Mouse (Mus musculus) neural tube, embryonic 12.5 days (tissue): Measurements from ENCODE around the gene Msantd2. TPM values are rescaled to one million over a fixed set of nuclear protein-coding genes. Genes with fewer than 3 reads are reported as not detected.

Source experiments
- ATAC-seq: fragments of 200-750 bp; cut with Nextera tagmentation; 2 replicates; pipeline ENCODE4 v1.8.0; 2017; ENCODE audit warnings: low read depth, mild to moderate bottlenecking, moderate TSS enrichment, moderate library complexity; ENCODE audit not compliant: low FRiP score
- H3K27ac ChIP-seq: fragments of 300-500 bp; sonication (generic); 2 replicates; pipeline ENCODE4 v1.5.1; 2016
- H3K27me3 ChIP-seq: fragments of 300-500 bp; sonication (generic); replicated peaks from 2 replicates; pipeline ENCODE4 v1.6.1; 2016; ENCODE audit warnings: mild to moderate bottlenecking
- H3K36me3 ChIP-seq: fragments of 300-500 bp; sonication (generic); 2 replicates; pipeline ENCODE4 v1.6.1; 2016; ENCODE audit warnings: mild to moderate bottlenecking
- H3K4me1 ChIP-seq: fragments of 300-500 bp; sonication (generic); 2 replicates; pipeline ENCODE4 v1.6.1; 2016
- H3K4me2 ChIP-seq: fragments of 300-500 bp; sonication (generic); replicated peaks from 2 replicates; pipeline ENCODE4 v1.6.1; 2016; ENCODE audit warnings: mild to moderate bottlenecking
- H3K4me3 ChIP-seq: fragments of 300-500 bp; sonication (generic); 2 replicates; pipeline ENCODE4 v1.5.1; 2016
- H3K9ac ChIP-seq: fragments of 300-500 bp; sonication (generic); 2 replicates; pipeline ENCODE4 v1.6.1; 2016; ENCODE audit warnings: mild to moderate bottlenecking
- H3K9me3 ChIP-seq: fragments of 300-500 bp; sonication (generic); 2 replicates; pipeline ENCODE4 v1.6.1; 2016; ENCODE audit warnings: mild to moderate bottlenecking
- WGBS: fragments of 180-500 bp; shearing (Covaris S2); methylation state at CpG from one replicate; pipeline ENCODE4 v1.1.7; 2016; 5-methylcytosine and 5-hydroxymethylcytosine counted together
- polyA plus RNA-seq: library from polyadenylated mRNA; unstranded; fragments of >200 nt; fragmentation: Nextera tagmentation; extraction: Ambion mirVana; gene quantifications from 2 replicates; pipeline ENCODE4 v1.2.1, GENCODE M21; 2016

Msantd2 gene
- polyA plus RNA-seq, 1 experiment from 2014 or later, result 49.4 TPM

GRCm38 (mm10) chr9:37546889-37547288 lies 57.8 kb downstream of the Msantd2 start:
- Histone ChIP-seq H3K4me1 (peaks cover 8% of the 10 kb centered on the region), H3K27ac (no peak overlapping the region), H3K9ac (no peak overlapping the region), H3K4me2 (no peak overlapping the region), H3K27me3 (peaks cover 75% of the 10 kb centered on the region), H3K9me3 (no peaks in the 10 kb centered on the region), H3K36me3 (no peaks in the 10 kb centered on the region), H3K4me3 (no peak overlapping the region)
- 68% methylated on average over 1 of the region's 1 CpGs for WGBS
- no peak for ATAC-seq

- Histone ChIP-seq H3K9ac (no peak overlapping the region), H3K27me3 (peaks cover 89% of the 10 kb centered on the region), H3K36me3 (no peaks in the 10 kb centered on the region), H3K9me3 (no peaks in the 10 kb centered on the region), H3K4me3 (no peak overlapping the region), H3K4me2 (no peak overlapping the region), H3K27ac (no peak overlapping the region), H3K4me1 (peaks cover 13% of the 10 kb centered on the region)
- WGBS, result 55% methylated on average over 1 of the region's 1 CpGs
- ATAC-seq, result no peak
These were observed 61.3 kb downstream of the Msantd2 start for GRCm38 (mm10) chr9:37550435-37550834.

DNA sequence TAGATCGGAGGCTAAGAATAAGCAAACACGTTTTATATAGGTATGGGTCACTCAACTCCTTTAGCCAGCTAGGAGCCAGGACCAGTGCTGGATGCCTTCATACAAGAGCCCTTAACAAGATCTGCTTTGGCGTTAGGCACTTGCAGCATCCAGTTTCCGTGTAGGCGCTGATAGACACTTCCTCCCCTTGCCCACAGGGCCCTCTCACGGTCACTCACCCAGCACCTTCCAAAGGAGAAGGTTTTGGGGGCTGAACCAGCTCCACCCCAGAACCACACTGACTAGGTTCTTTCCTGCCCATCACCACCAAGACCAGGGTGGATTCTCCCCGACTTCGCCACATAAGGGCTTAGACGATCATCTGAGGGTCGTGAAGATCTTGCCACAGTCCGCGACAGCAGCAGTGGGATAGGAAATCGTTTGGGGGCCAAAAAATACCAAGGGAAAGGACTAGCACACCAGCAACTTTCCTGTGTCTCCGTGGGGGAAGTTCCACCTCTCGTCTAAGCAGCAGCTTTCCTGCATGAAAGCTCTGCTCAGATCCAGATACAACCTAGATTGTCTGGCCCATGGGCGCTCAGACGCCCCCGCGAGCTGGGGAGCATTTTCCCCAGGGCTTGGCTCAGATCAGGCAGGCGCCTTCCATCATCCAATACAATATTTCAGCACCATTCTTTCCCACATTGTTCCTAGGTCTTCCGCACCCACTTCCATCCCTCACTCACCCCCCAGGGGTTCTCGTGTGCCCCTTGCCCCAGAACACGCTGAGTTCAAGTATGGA lies 62.8 kb downstream of the Msantd2 start:
- Histone ChIP-seq H3K27ac (no peak overlapping the region), H3K27me3 (peaks cover 84% of the 10 kb centered on the region), H3K9me3 (no peaks in the 10 kb centered on the region), H3K36me3 (no peaks in the 10 kb centered on the region), H3K4me2 (peak overlapping the region; percentile 81), H3K9ac (no peak overlapping the region), H3K4me3 (peak overlapping the region; percentile 35), H3K4me1 (peaks cover 13% of the 10 kb centered on the region)
- ATAC-seq, result peak; percentile 26
- WGBS, result 3% methylated on average over 23 of the region's 23 CpGs

DNA sequence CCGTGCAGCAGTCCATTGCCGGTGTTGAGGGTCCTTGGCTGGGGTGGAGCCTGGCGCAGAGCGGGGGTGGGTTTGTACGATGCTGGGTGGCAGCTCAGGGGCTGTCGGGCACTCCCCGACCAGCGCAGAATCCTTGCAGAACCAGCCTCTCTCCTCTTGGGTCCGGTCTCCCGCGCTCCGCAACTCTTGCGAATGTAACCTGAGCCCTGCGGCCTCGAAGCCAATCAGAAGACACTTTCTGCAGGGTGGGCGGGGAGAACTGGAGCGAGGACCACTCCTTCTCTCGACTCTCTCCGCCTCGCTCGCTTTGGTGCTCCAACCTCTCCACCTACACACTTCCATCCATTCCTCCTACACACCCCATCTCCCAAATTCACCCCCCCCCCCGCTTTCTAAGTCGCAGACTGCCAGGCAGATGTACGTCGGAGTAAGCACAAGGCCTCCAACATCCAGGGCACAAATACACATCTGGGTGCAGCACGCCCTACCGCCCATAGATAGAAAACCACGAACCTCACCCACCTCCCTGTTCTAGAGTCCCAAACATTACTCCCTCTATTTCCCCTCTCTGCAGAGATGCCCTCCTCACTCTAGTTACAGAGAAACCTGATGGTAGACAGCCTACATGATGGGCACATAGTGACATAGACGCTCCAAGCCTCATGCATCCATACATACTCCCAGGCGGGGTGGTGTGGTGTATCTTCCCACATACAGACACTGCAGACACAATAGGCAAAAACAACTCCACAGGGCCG lies 63.6 kb downstream of the Msantd2 start, which contains the start of gene Nrgn:
TSS of gene Nrgn (minus strand) at position 369 of the 758 bp plus-strand sequence.
- peak within 1 kb of the TSS; percentile 81 for H3K4me2 ChIP-seq
- H3K36me3 ChIP-seq, result no peaks in the 10 kb centered on the region
- H3K4me3 ChIP-seq, result peak within 1 kb of the TSS; percentile 35
- ATAC-seq, result peak; percentile 93
- H3K9ac ChIP-seq, result no peak within 1 kb of the TSS
- H3K4me1 ChIP-seq, result peaks cover 13% of the 10 kb centered on the region
- peaks cover 78% of the 10 kb centered on the region for H3K27me3 ChIP-seq
- WGBS, result 4% methylated on average over 31 of the region's 31 CpGs
- H3K27ac ChIP-seq, result no peak within 1 kb of the TSS
- no peaks in the 10 kb centered on the region for H3K9me3 ChIP-seq

- no peak overlapping the region for H3K9ac ChIP-seq
- H3K4me3 ChIP-seq, result no peak overlapping the region
- no peak overlapping the region for H3K27ac ChIP-seq
- peaks cover 63% of the 10 kb centered on the region for H3K27me3 ChIP-seq
- H3K9me3 ChIP-seq, result no peaks in the 10 kb centered on the region
- 90% methylated on average over 1 of the region's 1 CpGs for WGBS
- no peak for ATAC-seq
- H3K4me2 ChIP-seq, result no peak overlapping the region
- H3K36me3 ChIP-seq, result no peaks in the 10 kb centered on the region
- peaks cover 13% of the 10 kb centered on the region for H3K4me1 ChIP-seq
These were observed 65.2 kb downstream of the Msantd2 start for GRCm38 (mm10) chr9:37554279-37554678.

- Histone ChIP-seq H3K9me3 (no peaks in the 10 kb centered on the region), H3K27ac (no peak within 1 kb of the TSS)
These were observed 66.0 kb downstream of the Msantd2 start, which contains the start of gene Siae for GRCm38 (mm10) chr9:37554838-37555748. Gene Siae, plus strand, starts transcription at chr9:37555698.

GRCm38 (mm10) chr9:37556366-37556765 lies 67.2 kb downstream of the Msantd2 start:
- H3K36me3 ChIP-seq, result no peaks in the 10 kb centered on the region
- no peak overlapping the region for H3K27ac ChIP-seq
- H3K9me3 ChIP-seq, result no peaks in the 10 kb centered on the region
- WGBS, result 78% methylated on average over 3 of the region's 3 CpGs
- no peak overlapping the region for H3K4me3 ChIP-seq
- no peak overlapping the region for H3K9ac ChIP-seq
- H3K27me3 ChIP-seq, result peaks cover 45% of the 10 kb centered on the region
- H3K4me1 ChIP-seq, result peaks cover 13% of the 10 kb centered on the region
- no peak overlapping the region for H3K4me2 ChIP-seq
- no peak for ATAC-seq

More at GRCm38 (mm10) chr9:37554838-37555748, 66.0 kb downstream of the Msantd2 start, which contains the start of gene Siae:
- Histone ChIP-seq H3K4me2 (no peak within 1 kb of the TSS), H3K4me3 (no peak within 1 kb of the TSS), H3K4me1 (peaks cover 13% of the 10 kb centered on the region), H3K36me3 (no peaks in the 10 kb centered on the region), H3K9ac (no peak within 1 kb of the TSS), H3K27me3 (peaks cover 56% of the 10 kb centered on the region)
- WGBS, result 31% methylated on average over 7 of the region's 7 CpGs
- ATAC-seq, result no peak

GRCm38 (mm10) chr9:37560617-37561016 lies 71.5 kb downstream of the Msantd2 start:
- H3K27me3 ChIP-seq, result peaks cover 5% of the 10 kb centered on the region; the same call in 1 of the 2 replicates
- ATAC-seq, result no peak
- H3K4me3 ChIP-seq, result no peak overlapping the region
- no peak overlapping the region for H3K9ac ChIP-seq
- H3K27ac ChIP-seq, result no peak overlapping the region
- H3K36me3 ChIP-seq, result no peaks in the 10 kb centered on the region
- no peaks in the 10 kb centered on the region for H3K9me3 ChIP-seq
- WGBS, result 79% methylated on average over 2 of the region's 2 CpGs
- no peaks in the 10 kb centered on the region for H3K4me1 ChIP-seq
- H3K4me2 ChIP-seq, result no peak overlapping the region

DNA sequence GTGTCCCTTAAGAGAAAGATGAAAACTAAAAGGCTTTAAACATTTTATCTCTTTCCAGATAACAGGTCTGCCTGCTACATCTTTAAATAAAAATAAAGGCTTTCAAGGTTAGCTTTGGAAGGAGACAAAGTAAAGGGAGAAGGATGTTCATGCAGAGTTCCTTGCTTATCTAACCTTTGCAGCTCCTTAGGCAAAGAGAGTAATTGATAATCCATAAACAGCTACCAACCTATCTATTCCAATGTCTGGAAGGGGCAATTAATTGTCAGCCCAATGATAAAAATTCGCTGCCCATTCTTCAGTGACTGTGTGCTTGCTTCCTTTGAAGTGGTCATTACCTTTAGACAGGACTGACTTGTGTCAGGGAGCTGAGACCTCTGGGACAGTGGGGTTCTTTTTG lies 74.7 kb downstream of the Msantd2 start:
- Histone ChIP-seq H3K27me3 (no peaks in the 10 kb centered on the region), H3K4me2 (no peak overlapping the region), H3K9ac (no peak overlapping the region), H3K4me1 (0 out of 2 replicates have a peak, but pooled peaks cover 3% of the 10 kb centered on the region), H3K4me3 (no peak overlapping the region), H3K27ac (no peak overlapping the region), H3K36me3 (no peaks in the 10 kb centered on the region), H3K9me3 (no peaks in the 10 kb centered on the region)
- no peak for ATAC-seq
- WGBS, result 50% methylated on average over 1 of the region's 1 CpGs

- WGBS, result 90% methylated on average over 2 of the region's 2 CpGs
- ATAC-seq, result no peak
These were observed 77.9 kb downstream of the Msantd2 start for GRCm38 (mm10) chr9:37567019-37567418.

GRCm38 (mm10) chr9:37567454-37567853 lies 78.3 kb downstream of the Msantd2 start:
- Histone ChIP-seq H3K9me3 (no peaks in the 10 kb centered on the region), H3K9ac (no peak overlapping the region), H3K4me1 (0 out of 2 replicates have a peak, but pooled peaks cover 3% of the 10 kb centered on the region), H3K4me3 (no peak overlapping the region), H3K36me3 (no peaks in the 10 kb centered on the region), H3K4me2 (no peak overlapping the region), H3K27ac (no peak overlapping the region), H3K27me3 (no peaks in the 10 kb centered on the region)
- WGBS, result 36% methylated on average over 5 of the region's 5 CpGs
- ATAC-seq, result no peak

More at GRCm38 (mm10) chr9:37567019-37567418, 77.9 kb downstream of the Msantd2 start:
- Histone ChIP-seq H3K9ac (no peak overlapping the region), H3K36me3 (no peaks in the 10 kb centered on the region), H3K4me2 (no peak overlapping the region), H3K27ac (no peak overlapping the region), H3K9me3 (no peaks in the 10 kb centered on the region), H3K4me3 (no peak overlapping the region), H3K27me3 (no peaks in the 10 kb centered on the region), H3K4me1 (0 out of 2 replicates have a peak, but pooled peaks cover 3% of the 10 kb centered on the region)
